8 mouse cellular contexts compared by ENCODE assay signal in the genomic region with DNA sequence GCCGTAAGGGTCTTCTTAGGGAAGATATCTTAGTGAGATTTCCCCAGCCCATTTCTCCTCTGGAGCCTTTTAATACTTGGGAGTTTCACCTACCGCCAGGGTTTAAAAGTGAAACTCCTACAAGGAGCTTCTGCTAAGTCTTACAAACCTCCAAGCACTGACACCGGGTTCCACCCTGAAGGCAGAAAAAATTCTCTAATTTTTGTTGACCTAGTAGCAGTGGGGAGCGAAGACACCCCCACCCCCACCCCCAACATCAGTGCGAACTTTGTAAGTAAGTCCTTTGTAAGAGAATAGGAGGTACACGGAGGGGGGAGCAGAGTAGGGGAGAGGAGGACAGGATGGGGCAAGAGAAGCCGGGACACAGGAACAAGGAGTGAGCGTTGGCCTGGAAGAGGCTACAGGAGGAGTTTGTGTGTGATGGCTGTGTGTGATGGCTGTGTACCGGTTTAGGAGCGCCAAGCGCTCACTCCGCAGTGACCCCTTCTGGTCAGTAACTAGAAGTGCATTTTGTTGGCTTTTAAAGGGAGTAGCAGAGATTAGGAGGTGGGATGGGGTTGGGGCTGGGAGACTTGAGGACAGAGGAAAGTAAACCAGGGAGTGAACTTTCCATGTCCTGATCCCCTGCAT. TPM values are rescaled to one million over a fixed set of nuclear protein-coding genes. Genes with fewer than 3 reads are reported as not detected.
DNase-seq lines count a peak whose midpoint lies in the region; ATAC-seq and TF ChIP-seq lines count a peak whose summit lies in the region.

No protein-coding gene starts in this region.

- no peak overlapping the region for H3K9ac ChIP-seq in liver, postnatal 0 days (replicated peaks)
- no peak overlapping the region for H3K9ac ChIP-seq in embryonic facial prominence, embryonic 14.5 days (ENCODE audit: low read depth, low read length)
- H3K9ac ChIP-seq in hindbrain, embryonic 16.5 days (ENCODE audit: low read depth, low read length), result peak overlapping the region; percentile 9; the same call in 1 of the 2 replicates
- H3K9ac ChIP-seq in midbrain, embryonic 15.5 days, result 0 out of 2 replicates have a peak overlapping the region, but pooled peaks have one; percentile 79

- no peak overlapping the region for H3K27ac ChIP-seq in liver, postnatal 0 days (ENCODE audit: low read depth)
- no peak overlapping the region for H3K27ac ChIP-seq in embryonic facial prominence, embryonic 14.5 days (replicated peaks; ENCODE audit: low read depth, low read length)
- H3K27ac ChIP-seq in hindbrain, embryonic 16.5 days (ENCODE audit: low read depth, low read length), result peak overlapping the region; percentile 81
- peak overlapping the region; percentile 95 for H3K27ac ChIP-seq in midbrain, embryonic 15.5 days

- TF ChIP-seq CTCF in liver, postnatal 0 days (IDR thresholded peaks at IDR 0.05; ENCODE audit: low read depth), result peak; percentile 59

- no peaks in the 10 kb centered on the region for H3K36me3 ChIP-seq in liver, postnatal 0 days (replicated peaks; ENCODE audit: insufficient read depth, low read length)
- H3K36me3 ChIP-seq in embryonic facial prominence, embryonic 14.5 days (ENCODE audit: control insufficient read depth, insufficient read depth, low read length), result no peaks in the 10 kb centered on the region
- no peaks in the 10 kb centered on the region for H3K36me3 ChIP-seq in hindbrain, embryonic 16.5 days (ENCODE audit: control insufficient read depth, insufficient read depth, low read length)
- no peaks in the 10 kb centered on the region for H3K36me3 ChIP-seq in midbrain, embryonic 15.5 days (replicated peaks)

- TF ChIP-seq EP300 in liver, postnatal 0 days (IDR thresholded peaks at IDR 0.05; ENCODE audit: low read depth), result no peak

- 0 out of 2 replicates have a peak, but pooled peaks cover 3% of the 10 kb centered on the region for H3K9me3 ChIP-seq in liver, postnatal 0 days (ENCODE audit: low read length)
- H3K9me3 ChIP-seq in embryonic facial prominence, embryonic 14.5 days (ENCODE audit: control insufficient read depth, low read length), result 0 out of 2 replicates have a peak, but pooled peaks cover 3% of the 10 kb centered on the region
- no peaks in the 10 kb centered on the region for H3K9me3 ChIP-seq in hindbrain, embryonic 16.5 days (ENCODE audit: control insufficient read depth, low read length)
- no peaks in the 10 kb centered on the region for H3K9me3 ChIP-seq in midbrain, embryonic 15.5 days

- H3K4me2 ChIP-seq in liver, postnatal 0 days (ENCODE audit: low read depth, low read length), result no peak overlapping the region
- H3K4me2 ChIP-seq in embryonic facial prominence, embryonic 14.5 days (ENCODE audit: low read depth, low read length), result peak overlapping the region; percentile 47; the same call in 1 of the 2 replicates
- peak overlapping the region; percentile 85 for H3K4me2 ChIP-seq in hindbrain, embryonic 16.5 days (ENCODE audit: low read length)
- peak overlapping the region; percentile 91 for H3K4me2 ChIP-seq in midbrain, embryonic 15.5 days

- H3K4me3 ChIP-seq in liver, postnatal 0 days (ENCODE audit: low read depth, low read length), result no peak overlapping the region
- 0 out of 2 replicates have a peak overlapping the region, but pooled peaks have one; percentile 24 for H3K4me3 ChIP-seq in embryonic facial prominence, embryonic 14.5 days (ENCODE audit: low read depth, low read length)
- peak overlapping the region; percentile 81 for H3K4me3 ChIP-seq in hindbrain, embryonic 16.5 days (ENCODE audit: low read length)
- peak overlapping the region; percentile 87 for H3K4me3 ChIP-seq in midbrain, embryonic 15.5 days

- WGBS in liver, postnatal 0 days (ENCODE audit: insufficient replicate concordance), result 3% methylated on average over 12 of the region's 12 CpGs
- WGBS in embryonic facial prominence, embryonic 14.5 days, result 1% methylated on average over 12 of the region's 12 CpGs
- under 1% methylated on average over 12 of the region's 12 CpGs for WGBS in hindbrain, embryonic 16.5 days
- WGBS in midbrain, embryonic 15.5 days, result under 1% methylated on average over 12 of the region's 12 CpGs

- ATAC-seq in liver, postnatal 0 days, result no peak
- ATAC-seq in cerebellum, adult (ENCODE audit: insufficient number of reproducible peaks, low FRiP score, low TSS enrichment), result peak; percentile 42; the same call in 1 of the 2 replicates
- ATAC-seq in embryonic facial prominence, embryonic 14.5 days (ENCODE audit: low read depth), result 0 out of 2 replicates have a peak, but pooled peaks have one; percentile 34
- peak; percentile 42 for ATAC-seq in hindbrain, embryonic 16.5 days
- ATAC-seq in midbrain, embryonic 15.5 days (replicated peaks), result no peak; the same call in 1 of the 2 replicates

- DNase-seq in liver, postnatal 0 days, result peak; percentile 16
- no peak for DNase-seq in liver
- DNase-seq in embryonic facial prominence, embryonic 14.5 days (ENCODE audit: low spot score), result peak; percentile 50
- no peak for DNase-seq in ovary, postnatal 36 days (ENCODE audit: low spot score)
- DNase-seq in spleen, adult 18-20 months, result no peak

- peaks cover 26% of the 10 kb centered on the region for H3K27me3 ChIP-seq in liver, postnatal 0 days (ENCODE audit: insufficient read depth, low read length)
- peaks cover 41% of the 10 kb centered on the region for H3K27me3 ChIP-seq in embryonic facial prominence, embryonic 14.5 days (replicated peaks; ENCODE audit: control insufficient read depth, insufficient read depth, low read length)
- no peaks in the 10 kb centered on the region for H3K27me3 ChIP-seq in hindbrain, embryonic 16.5 days (replicated peaks; ENCODE audit: control insufficient read depth, insufficient read depth, low read length)
- no peaks in the 10 kb centered on the region for H3K27me3 ChIP-seq in midbrain, embryonic 15.5 days (replicated peaks)

- no peaks in the 10 kb centered on the region for H3K4me1 ChIP-seq in liver, postnatal 0 days (ENCODE audit: insufficient read depth)
- H3K4me1 ChIP-seq in embryonic facial prominence, embryonic 14.5 days (ENCODE audit: control insufficient read depth, insufficient read depth, low read length), result peaks cover 6% of the 10 kb centered on the region; the same call in 1 of the 2 replicates
- peaks cover 10% of the 10 kb centered on the region for H3K4me1 ChIP-seq in hindbrain, embryonic 16.5 days (ENCODE audit: control insufficient read depth, insufficient read depth, low read depth, low read length)
- peaks cover 21% of the 10 kb centered on the region for H3K4me1 ChIP-seq in midbrain, embryonic 15.5 days

RNA-seq across cellular contexts. Expression of a gene that starts 1.3 kb away (rescaled TPM):
- polyA plus RNA-seq in liver, postnatal 0 days (2015; fragmentation: Nextera tagmentation; extraction: Ambion mirVana), result 0.65 and 1.0 TPM in 2 replicates
- polyA plus RNA-seq in embryonic facial prominence, embryonic 14.5 days (2014; fragmentation: Nextera tagmentation; extraction: Ambion mirVana), result 1.2 and 1.4 TPM in 2 replicates
- 15.7 and 16.3 TPM in 2 replicates for polyA plus RNA-seq in hindbrain, embryonic 16.5 days (2015; fragmentation: Nextera tagmentation; extraction: Ambion mirVana)
- 19.3 and 20.0 TPM in 2 replicates for polyA plus RNA-seq in midbrain, embryonic 15.5 days (2015; fragmentation: Nextera tagmentation; extraction: Ambion mirVana)

Comparison
In these comparisons a context has a peak if more than half of its experiments do, and no peak if none do; other contexts are left out.
1. DNase-seq: peak in liver, postnatal 0 days (single experiment) and embryonic facial prominence, embryonic 14.5 days (single experiment); none in liver (single experiment), ovary, postnatal 36 days (single experiment) and spleen, adult 18-20 months (0 of 2).
2. ATAC-seq: peak in cerebellum, adult (single experiment), embryonic facial prominence, embryonic 14.5 days (single experiment) and hindbrain, embryonic 16.5 days (single experiment); none in liver, postnatal 0 days (single experiment) and midbrain, embryonic 15.5 days (single experiment).
3. H3K27ac ChIP-seq: peak in hindbrain, embryonic 16.5 days (single experiment) and midbrain, embryonic 15.5 days (single experiment); none in liver, postnatal 0 days (single experiment) and embryonic facial prominence, embryonic 14.5 days (single experiment).
4. H3K9ac ChIP-seq: peak in hindbrain, embryonic 16.5 days (single experiment) and midbrain, embryonic 15.5 days (single experiment); none in liver, postnatal 0 days (single experiment) and embryonic facial prominence, embryonic 14.5 days (single experiment).